20 mouse cellular contexts compared by ENCODE assay signal in the genomic region with DNA sequence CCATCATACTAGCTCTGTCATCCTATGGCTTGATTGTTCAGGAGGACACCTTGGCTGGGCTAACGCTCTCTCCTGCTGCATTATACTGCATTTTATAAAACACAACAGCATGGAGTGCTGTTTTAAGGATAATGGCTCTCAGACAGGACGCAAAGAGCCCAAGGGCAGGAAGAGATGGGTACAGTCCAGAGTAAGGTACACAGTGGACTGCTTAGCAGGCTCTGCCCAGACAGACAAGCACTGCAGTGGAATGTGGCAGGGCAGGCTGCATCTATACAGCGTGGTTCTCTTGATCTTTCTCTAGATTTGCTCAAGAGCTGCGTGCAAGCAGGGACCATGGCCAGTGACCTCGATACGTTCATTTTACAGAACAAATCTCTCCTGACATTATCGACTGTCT.
DNase-seq lines count a peak whose midpoint lies in the region; ATAC-seq and TF ChIP-seq lines count a peak whose summit lies in the region.
"Had no signal": no experiment of that assay in that cellular context is flagged by ENCODE, and none has a peak within 500 bp of the region (broad histone marks: within the 10 kb centered on the region; RNA-seq: fewer than 3 reads in every experiment).

No protein-coding gene starts in this region.

- no peaks in the 10 kb centered on the region for H3K36me3 ChIP-seq in hindbrain, embryonic 15.5 days
- no peaks in the 10 kb centered on the region for H3K36me3 ChIP-seq in hindbrain, embryonic 14.5 days (replicated peaks; ENCODE audit: control insufficient read depth, insufficient read depth)
- no peaks in the 10 kb centered on the region for H3K36me3 ChIP-seq in midbrain, embryonic 13.5 days
- no peaks in the 10 kb centered on the region for H3K36me3 ChIP-seq in midbrain, embryonic 10.5 days
- no peaks in the 10 kb centered on the region for H3K36me3 ChIP-seq in ES-Bruce4 (ENCODE audit: control insufficient read depth, insufficient read depth, low read length, poor library complexity, severe bottlenecking)
- H3K36me3 ChIP-seq: embryonic facial prominence, embryonic 10.5 days; heart, embryonic 12.5 days; intestine, embryonic 15.5 days had no signal

- no peak for TF ChIP-seq CTCF in ES-Bruce4 (IDR thresholded peaks at IDR 0.05; ENCODE audit: low read depth, low read length)

- no peaks in the 10 kb centered on the region for H3K9me3 ChIP-seq in hindbrain, embryonic 15.5 days
- no peaks in the 10 kb centered on the region for H3K9me3 ChIP-seq in hindbrain, embryonic 14.5 days (ENCODE audit: control insufficient read depth, low read length)
- no peaks in the 10 kb centered on the region for H3K9me3 ChIP-seq in midbrain, embryonic 13.5 days
- H3K9me3 ChIP-seq in midbrain, embryonic 10.5 days (replicated peaks): no peaks in the 10 kb centered on the region
- no peaks in the 10 kb centered on the region for H3K9me3 ChIP-seq in ES-Bruce4 (replicated peaks; ENCODE audit: control insufficient read depth, insufficient read depth, low read length, poor library complexity, severe bottlenecking)
- H3K9me3 ChIP-seq: embryonic facial prominence, embryonic 10.5 days; forebrain, embryonic 13.5 days; heart, embryonic 12.5 days; intestine, embryonic 15.5 days had no signal

- H3K27me3 ChIP-seq in hindbrain, embryonic 15.5 days: no peaks in the 10 kb centered on the region
- no peaks in the 10 kb centered on the region for H3K27me3 ChIP-seq in hindbrain, embryonic 14.5 days (ENCODE audit: control insufficient read depth, insufficient read depth, low read length)
- H3K27me3 ChIP-seq in midbrain, embryonic 13.5 days: no peaks in the 10 kb centered on the region
- no peaks in the 10 kb centered on the region for H3K27me3 ChIP-seq in midbrain, embryonic 10.5 days (ENCODE audit: low read depth, poor library complexity, severe bottlenecking)
- H3K27me3 ChIP-seq in ES-Bruce4 (ENCODE audit: control insufficient read depth, insufficient read depth, low read length, poor library complexity, severe bottlenecking): no peaks in the 10 kb centered on the region
- H3K27me3 ChIP-seq: forebrain, embryonic 13.5 days; heart, embryonic 12.5 days; intestine, embryonic 15.5 days; Patski had no signal

- no peak for TF ChIP-seq POLR2A in ES-Bruce4 (IDR thresholded peaks at IDR 0.05; ENCODE audit: insufficient read depth, low read length)

- no peak overlapping the region for H3K4me3 ChIP-seq in hindbrain, embryonic 15.5 days
- no peak overlapping the region for H3K4me3 ChIP-seq in hindbrain, embryonic 14.5 days (replicated peaks; ENCODE audit: low read length)
- no peak overlapping the region for H3K4me3 ChIP-seq in midbrain, embryonic 13.5 days (replicated peaks)
- H3K4me3 ChIP-seq in midbrain, embryonic 10.5 days: no peak overlapping the region
- H3K4me3 ChIP-seq in ES-Bruce4 (ENCODE audit: low read depth, low read length): no peak overlapping the region
- H3K4me3 ChIP-seq: embryonic facial prominence, embryonic 10.5 days; forebrain, embryonic 13.5 days; gastrocnemius, adult 2 months; heart, embryonic 12.5 days; intestine, embryonic 15.5 days had no signal

- WGBS in hindbrain, embryonic 15.5 days: 74% methylated on average over 7 of the region's 7 CpGs
- 80% methylated on average over 7 of the region's 7 CpGs for WGBS in hindbrain, embryonic 14.5 days
- WGBS in midbrain, embryonic 13.5 days: 81% methylated on average over 7 of the region's 7 CpGs
- WGBS in midbrain, embryonic 10.5 days: 89% methylated on average over 7 of the region's 7 CpGs

- peak overlapping the region; percentile 14; the same call in 1 of the 2 replicates for H3K27ac ChIP-seq in hindbrain, embryonic 15.5 days (replicated peaks)
- no peak overlapping the region for H3K27ac ChIP-seq in hindbrain, embryonic 14.5 days
- H3K27ac ChIP-seq in midbrain, embryonic 13.5 days: peak overlapping the region; percentile 7; the same call in 1 of the 2 replicates
- no peak overlapping the region for H3K27ac ChIP-seq in midbrain, embryonic 10.5 days (replicated peaks)
- H3K27ac ChIP-seq in ES-Bruce4 (ENCODE audit: insufficient read depth, low read length): peak overlapping the region; percentile 23
- H3K27ac ChIP-seq: embryonic facial prominence, embryonic 10.5 days; forebrain, embryonic 13.5 days; gastrocnemius, adult 2 months; intestine, embryonic 15.5 days had no signal

- no peak for TF ChIP-seq EP300 in ES-Bruce4 (IDR thresholded peaks at IDR 0.05; ENCODE audit: insufficient read depth, low read depth, low read length)

- H3K9ac ChIP-seq in hindbrain, embryonic 15.5 days: no peak overlapping the region
- H3K9ac ChIP-seq in hindbrain, embryonic 14.5 days: no peak overlapping the region
- H3K9ac ChIP-seq in midbrain, embryonic 13.5 days (replicated peaks): no peak overlapping the region
- no peak overlapping the region for H3K9ac ChIP-seq in ES-Bruce4 (ENCODE audit: low read depth, poor library complexity, severe bottlenecking)
- H3K9ac ChIP-seq: forebrain, embryonic 13.5 days; forebrain, postnatal 0 days; heart, embryonic 12.5 days; intestine, embryonic 15.5 days had no signal

- ATAC-seq in hindbrain, embryonic 15.5 days (ENCODE audit: low FRiP score, low read depth): no peak
- ATAC-seq in hindbrain, embryonic 14.5 days (ENCODE audit: low FRiP score): no peak
- ATAC-seq in midbrain, embryonic 13.5 days: peak; percentile 53; the same call in 1 of the 2 replicates
- ATAC-seq: forebrain, embryonic 13.5 days; intestine, embryonic 15.5 days; Patski had no signal

- 0 out of 2 replicates have a peak, but pooled peaks cover 14% of the 10 kb centered on the region for H3K4me1 ChIP-seq in hindbrain, embryonic 15.5 days (replicated peaks)
- no peaks in the 10 kb centered on the region; the same call in 1 of the 2 replicates for H3K4me1 ChIP-seq in hindbrain, embryonic 14.5 days (replicated peaks; ENCODE audit: control insufficient read depth, insufficient read depth, low read length)
- peaks cover 7% of the 10 kb centered on the region for H3K4me1 ChIP-seq in midbrain, embryonic 13.5 days (replicated peaks)
- peaks cover 23% of the 10 kb centered on the region for H3K4me1 ChIP-seq in midbrain, embryonic 10.5 days
- no peaks in the 10 kb centered on the region for H3K4me1 ChIP-seq in ES-Bruce4 (ENCODE audit: control insufficient read depth, insufficient read depth, low read length)
- H3K4me1 ChIP-seq: heart, embryonic 12.5 days; intestine, embryonic 15.5 days had no signal

- H3K4me2 ChIP-seq in hindbrain, embryonic 15.5 days: no peak overlapping the region
- H3K4me2 ChIP-seq in hindbrain, embryonic 14.5 days (replicated peaks): no peak overlapping the region
- H3K4me2 ChIP-seq in midbrain, embryonic 13.5 days (replicated peaks): no peak overlapping the region
- H3K4me2 ChIP-seq: forebrain, embryonic 13.5 days; heart, embryonic 12.5 days; intestine, embryonic 15.5 days had no signal

- no peak for DNase-seq in hindbrain, embryonic 14.5 days (ENCODE audit: low spot score)
- no peak for DNase-seq in midbrain, embryonic 10.5 days (ENCODE audit: low spot score)
- peak; percentile 39 for DNase-seq in R1 (ENCODE audit: low read depth, low spot score)
- no peak for DNase-seq in frontal cortex, postnatal 25 days (ENCODE audit: low spot score in 2 of 2)
- DNase-seq: adrenal gland, adult 2 months; adrenal gland, postnatal 25 days; cerebellum, adult 18-20 months; cerebellum, postnatal 10 days; forebrain, postnatal 0 days; gastrocnemius, adult 2 months; gastrocnemius, postnatal 25 days; kidney, adult 2 months had no signal

Comparison
In these comparisons a context has a peak if more than half of its experiments do, and no peak if none do; other contexts are left out.
1. H3K27ac ChIP-seq: peak in hindbrain, embryonic 15.5 days (single experiment), midbrain, embryonic 13.5 days (single experiment) and ES-Bruce4 (single experiment); none in hindbrain, embryonic 14.5 days (single experiment) and midbrain, embryonic 10.5 days (single experiment).